Mouse (Mus musculus) midbrain, embryonic 14.5 days (tissue): ENCODE measurements around the gene Gsdme. TPM values are rescaled to one million over a fixed set of nuclear protein-coding genes. Genes with fewer than 3 reads are reported as not detected.
A peak's percentile ranks its signal among the peaks of the same experiment; 100 is the strongest.

ENCODE experiments used
- ATAC-seq: fragments of 200-750 bp; cut with Nextera tagmentation; 2 replicates; pipeline ENCODE4 v1.8.0; 2017; ENCODE audit warnings: moderate number of reproducible peaks, moderate library complexity; ENCODE audit not compliant: low FRiP score, low TSS enrichment
- DNase-seq: peaks from one replicate; pipeline ENCODE4 v3.0.0-alpha.2; 2015
- H3K27ac ChIP-seq: fragments of 300-500 bp; sonication (generic); replicated peaks from 2 replicates; pipeline ENCODE4 v1.5.1; 2014; ENCODE audit warnings: mild to moderate bottlenecking, low read depth, low read length, moderate library complexity
- H3K27me3 ChIP-seq: fragments of 300-500 bp; sonication (generic); 2 replicates; pipeline ENCODE4 v1.6.1; 2014; ENCODE audit warnings: low read length, control low read depth, mixed read lengths; ENCODE audit not compliant: control insufficient read depth, insufficient read depth
- H3K36me3 ChIP-seq: fragments of 300-500 bp; sonication (generic); 2 replicates; pipeline ENCODE4 v1.6.1; 2014; ENCODE audit warnings: low read length, control low read depth; ENCODE audit not compliant: control insufficient read depth, insufficient read depth
- H3K4me1 ChIP-seq: fragments of 300-500 bp; sonication (generic); 2 replicates; pipeline ENCODE4 v1.6.1; 2014; ENCODE audit warnings: mild to moderate bottlenecking, antibody characterized with exemption, low read length, control low read depth; ENCODE audit not compliant: control insufficient read depth, insufficient read depth
- H3K4me2 ChIP-seq: fragments of 300-500 bp; sonication (generic); 2 replicates; pipeline ENCODE4 v1.6.1; 2014; ENCODE audit warnings: mild to moderate bottlenecking, low read length, moderate library complexity
- H3K4me3 ChIP-seq: fragments of 300-500 bp; sonication (generic); replicated peaks from 2 replicates; pipeline ENCODE4 v1.5.1; 2014; ENCODE audit warnings: low read depth, low read length
- H3K9ac ChIP-seq: fragments of 300-500 bp; sonication (generic); replicated peaks from 2 replicates; pipeline ENCODE4 v1.6.1; 2014; ENCODE audit warnings: mild to moderate bottlenecking, low read length, moderate library complexity
- H3K9me3 ChIP-seq: fragments of 300-500 bp; sonication (generic); 2 replicates; pipeline ENCODE4 v1.6.1; 2016; ENCODE audit warnings: low read length, control low read depth, mixed read lengths; ENCODE audit not compliant: control insufficient read depth
- WGBS: fragments of 180-500 bp; shearing (Covaris S2); extraction: QIAGEN DNeasy Blood & Tissue Kit; methylation state at CpG from one replicate; pipeline ENCODE4 v1.1.7; 2014; 5-methylcytosine and 5-hydroxymethylcytosine counted together
- polyA plus RNA-seq: library from polyadenylated mRNA; unstranded; fragments of >200 nt; fragmentation: Nextera tagmentation; extraction: Ambion mirVana; gene quantifications from 2 replicates; pipeline ENCODE4 v1.2.1, GENCODE M21; 2014

The Gsdme gene
- polyA plus RNA-seq = 75.0 and 83.1 TPM in 2 replicates

DNA sequence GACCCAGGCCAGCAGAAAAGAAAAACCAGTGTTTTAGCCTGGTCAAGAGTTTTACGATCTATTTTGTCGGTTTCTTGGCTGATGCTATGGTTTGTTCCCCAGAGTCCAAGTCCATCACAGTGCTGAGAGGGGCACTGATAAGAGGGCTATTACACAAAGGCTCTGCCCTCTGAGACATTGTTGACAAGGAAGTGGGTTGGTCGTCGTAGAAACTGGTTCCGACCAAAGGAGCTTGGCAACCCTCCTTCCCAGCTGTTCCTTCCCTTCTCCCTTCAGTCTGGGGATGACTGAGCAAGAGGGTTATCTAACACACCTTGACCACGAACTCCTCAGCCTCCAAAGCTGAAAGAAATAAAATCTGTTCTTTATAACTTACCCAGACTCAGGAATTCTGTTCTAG lies at the start of gene Gsdme:
Gsdme (minus strand) TSS at position 193 of the 400 bp plus-strand sequence.
- H3K9ac ChIP-seq = no peak within 1 kb of the TSS
- no peak within 1 kb of the TSS for H3K4me3 ChIP-seq
- 87% methylated on average over 6 of the region's 6 CpGs for WGBS
- no peak within 1 kb of the TSS for H3K4me2 ChIP-seq
- no peak within 1 kb of the TSS for H3K27ac ChIP-seq
- DNase-seq (no peak), ATAC-seq (no peak)
- no peaks in the 10 kb centered on the region for H3K27me3 ChIP-seq
- H3K36me3 ChIP-seq = no peaks in the 10 kb centered on the region
- H3K4me1 ChIP-seq = peaks cover 20% of the 10 kb centered on the region
- H3K9me3 ChIP-seq = no peaks in the 10 kb centered on the region

DNA sequence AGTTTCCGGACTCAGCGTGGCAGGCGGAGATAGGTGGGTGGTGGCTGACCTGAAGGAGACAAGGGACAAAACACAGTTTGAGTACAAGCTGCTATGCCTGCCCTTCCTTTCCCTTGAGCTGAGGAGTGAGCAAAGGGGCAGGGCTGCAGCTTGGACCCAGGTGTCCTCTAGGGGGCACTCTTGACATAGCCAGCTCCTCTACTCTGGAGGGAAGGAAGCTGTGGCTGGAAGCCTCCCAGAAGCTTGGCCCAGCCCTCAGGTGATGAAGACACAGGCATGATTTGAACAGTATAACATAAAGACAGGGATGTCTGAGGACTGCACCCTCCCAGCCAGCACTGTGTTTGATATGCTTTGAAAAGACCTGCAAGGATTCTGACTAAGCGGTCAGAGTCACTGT lies 49.0 kb upstream of the Gsdme start:
- H3K9me3 ChIP-seq = no peaks in the 10 kb centered on the region
- H3K36me3 ChIP-seq = no peaks in the 10 kb centered on the region
- peak; percentile 88 for DNase-seq
- ATAC-seq = peak; percentile 70; the same call in 1 of the 2 replicates
- H3K4me2 ChIP-seq = no peak overlapping the region
- H3K27ac ChIP-seq = no peak overlapping the region
- H3K27me3 ChIP-seq = no peaks in the 10 kb centered on the region
- H3K4me3 ChIP-seq = no peak overlapping the region
- no peak overlapping the region for H3K9ac ChIP-seq
- H3K4me1 ChIP-seq = 0 out of 2 replicates have a peak, but pooled peaks cover 2% of the 10 kb centered on the region
- 49% methylated on average over 4 of the region's 4 CpGs for WGBS

DNA sequence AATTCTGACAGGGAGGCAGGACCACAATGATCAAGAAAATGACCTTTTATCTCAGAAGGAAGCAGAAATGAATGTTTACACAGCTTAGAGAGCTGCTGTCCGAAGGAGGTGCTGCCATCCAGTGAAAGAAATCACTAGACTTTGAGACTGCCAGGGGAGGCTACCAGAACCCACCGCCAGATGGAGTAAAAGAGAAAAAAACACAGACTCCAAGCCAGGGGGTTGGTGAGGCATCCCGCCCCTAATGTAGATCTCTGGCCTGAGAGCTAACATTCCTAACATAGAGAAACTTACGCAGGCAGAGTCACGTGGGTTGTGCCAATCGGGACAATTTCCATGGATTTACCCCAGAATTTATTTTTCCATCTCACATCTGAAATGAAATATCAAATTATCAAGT lies 45.4 kb upstream of the Gsdme start:
- H3K4me3 ChIP-seq = no peak overlapping the region
- ATAC-seq = no peak
- WGBS = 48% methylated on average over 6 of the region's 6 CpGs
- no peak overlapping the region for H3K4me2 ChIP-seq
- no peaks in the 10 kb centered on the region for H3K36me3 ChIP-seq
- H3K9ac ChIP-seq = no peak overlapping the region
- no peaks in the 10 kb centered on the region for H3K4me1 ChIP-seq
- peak; percentile 81 for DNase-seq
- no peaks in the 10 kb centered on the region for H3K9me3 ChIP-seq
- H3K27ac ChIP-seq = no peak overlapping the region
- no peaks in the 10 kb centered on the region for H3K27me3 ChIP-seq

DNA sequence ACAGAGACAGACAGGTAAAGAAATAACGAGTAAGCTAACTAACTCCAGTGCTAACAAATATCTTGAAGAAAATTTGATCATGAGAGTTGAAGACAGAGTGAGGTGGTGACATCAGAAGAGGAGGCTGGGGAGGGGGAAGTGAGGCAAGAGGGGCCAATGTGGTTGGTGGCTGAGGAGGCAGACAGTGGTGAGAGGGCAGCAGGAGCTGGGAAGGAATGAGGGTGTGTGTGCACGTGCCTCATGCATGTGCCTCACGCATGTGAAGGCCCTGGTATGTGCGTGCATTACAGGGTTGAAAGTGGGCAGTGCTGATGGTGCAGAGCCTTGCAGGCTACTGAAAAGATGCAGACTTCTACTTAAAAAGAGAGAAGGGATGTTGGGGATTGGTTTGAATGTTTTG lies 43.0 kb upstream of the Gsdme start:
- WGBS = 86% methylated on average over 4 of the region's 4 CpGs
- Histone ChIP-seq H3K9me3 (no peaks in the 10 kb centered on the region), H3K27me3 (no peaks in the 10 kb centered on the region), H3K4me1 (no peaks in the 10 kb centered on the region), H3K36me3 (no peaks in the 10 kb centered on the region), H3K4me3 (no peak overlapping the region), H3K4me2 (no peak overlapping the region), H3K27ac (no peak overlapping the region), H3K9ac (no peak overlapping the region)
- no peak for ATAC-seq
- DNase-seq = no peak

DNA sequence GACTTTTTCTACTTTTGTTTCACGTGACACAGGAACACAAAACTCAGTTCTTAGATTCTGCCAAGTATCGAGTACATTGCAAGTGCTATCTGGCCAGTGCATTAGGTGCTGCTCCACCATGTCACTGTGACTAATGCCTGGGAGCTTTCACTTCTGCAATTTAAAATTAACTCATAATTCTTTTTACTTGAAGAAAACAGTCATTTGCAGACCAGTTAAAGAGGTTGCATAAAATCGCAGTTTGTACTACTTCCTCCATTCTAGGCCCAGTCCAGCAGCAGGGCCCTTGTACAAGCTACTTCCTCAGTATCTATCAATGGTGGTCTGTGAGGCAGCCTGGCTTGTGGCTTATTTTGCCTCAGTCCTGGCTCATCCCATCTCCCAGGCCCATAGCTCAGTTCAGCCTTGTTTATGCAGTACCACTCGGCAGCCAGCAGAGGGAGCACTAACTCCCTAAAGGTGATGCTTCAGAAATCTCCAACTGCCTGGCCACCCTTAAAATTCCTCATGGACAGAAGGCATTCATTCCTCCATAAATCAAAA lies 41.4 kb upstream of the Gsdme start:
- Histone ChIP-seq H3K4me2 (no peak overlapping the region), H3K27ac (no peak overlapping the region), H3K9me3 (no peaks in the 10 kb centered on the region), H3K4me3 (no peak overlapping the region), H3K9ac (no peak overlapping the region), H3K4me1 (peaks cover 9% of the 10 kb centered on the region; the same call in 1 of the 2 replicates), H3K36me3 (no peaks in the 10 kb centered on the region), H3K27me3 (no peaks in the 10 kb centered on the region)
- DNase-seq (peak; percentile 89), ATAC-seq (no peak)
- WGBS = 64% methylated on average over 4 of the region's 4 CpGs

DNA sequence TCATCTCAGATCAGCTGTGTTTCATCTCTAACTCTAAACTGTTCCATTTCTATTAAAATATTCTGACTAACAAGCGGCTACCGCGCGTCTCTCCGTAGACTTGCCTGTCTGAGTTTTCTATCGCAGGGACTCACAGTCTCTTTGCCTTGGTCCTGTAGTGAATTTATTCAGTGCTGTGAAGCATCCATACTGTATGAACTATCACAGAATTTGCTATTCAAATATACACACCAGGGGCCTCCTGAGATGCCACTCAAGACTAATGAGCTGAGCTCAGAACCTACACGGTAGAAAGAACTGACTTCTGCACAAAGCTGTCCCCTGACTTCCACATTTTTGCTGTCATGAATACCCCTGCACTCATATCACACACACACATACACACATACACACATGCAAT lies 37.5 kb upstream of the Gsdme start:
- peak overlapping the region; percentile 26 for H3K4me2 ChIP-seq
- DNase-seq (peak; percentile 64), ATAC-seq (peak; percentile 24; the same call in 1 of the 2 replicates)
- no peaks in the 10 kb centered on the region for H3K9me3 ChIP-seq
- H3K9ac ChIP-seq = no peak overlapping the region
- peak overlapping the region; percentile 14 for H3K27ac ChIP-seq
- no peak overlapping the region for H3K4me3 ChIP-seq
- peaks cover 9% of the 10 kb centered on the region; the same call in 1 of the 2 replicates for H3K4me1 ChIP-seq
- H3K36me3 ChIP-seq = no peaks in the 10 kb centered on the region
- no peaks in the 10 kb centered on the region for H3K27me3 ChIP-seq
- 36% methylated on average over 7 of the region's 7 CpGs for WGBS

DNA sequence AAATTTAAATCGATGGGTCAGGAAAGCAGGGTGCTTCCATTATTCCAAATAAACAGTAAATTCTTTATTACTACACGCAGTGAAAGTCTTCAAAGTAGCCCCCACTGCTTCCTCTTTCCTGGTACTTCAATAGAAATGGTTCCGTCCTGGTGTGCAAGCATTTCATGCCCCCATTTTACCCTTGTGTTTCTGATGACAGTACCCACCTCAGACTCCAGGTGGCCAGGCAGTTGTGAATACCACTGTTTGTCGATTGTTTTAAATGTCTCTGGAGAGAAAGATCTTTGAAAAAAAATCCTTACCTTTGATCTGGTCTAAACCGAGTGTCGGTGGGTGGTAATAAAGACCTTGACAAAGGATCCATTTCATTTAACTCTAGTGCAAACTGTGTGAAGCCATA lies 37.0 kb upstream of the Gsdme start:
- DNase-seq (peak; percentile 56), ATAC-seq (no peak)
- Histone ChIP-seq H3K4me3 (no peak overlapping the region), H3K27me3 (no peaks in the 10 kb centered on the region), H3K9me3 (no peaks in the 10 kb centered on the region), H3K9ac (no peak overlapping the region), H3K4me2 (peak overlapping the region; percentile 26), H3K36me3 (no peaks in the 10 kb centered on the region), H3K27ac (peak overlapping the region; percentile 14; the same call in 1 of the 2 replicates), H3K4me1 (peaks cover 9% of the 10 kb centered on the region; the same call in 1 of the 2 replicates)
- WGBS = 38% methylated on average over 6 of the region's 6 CpGs

DNA sequence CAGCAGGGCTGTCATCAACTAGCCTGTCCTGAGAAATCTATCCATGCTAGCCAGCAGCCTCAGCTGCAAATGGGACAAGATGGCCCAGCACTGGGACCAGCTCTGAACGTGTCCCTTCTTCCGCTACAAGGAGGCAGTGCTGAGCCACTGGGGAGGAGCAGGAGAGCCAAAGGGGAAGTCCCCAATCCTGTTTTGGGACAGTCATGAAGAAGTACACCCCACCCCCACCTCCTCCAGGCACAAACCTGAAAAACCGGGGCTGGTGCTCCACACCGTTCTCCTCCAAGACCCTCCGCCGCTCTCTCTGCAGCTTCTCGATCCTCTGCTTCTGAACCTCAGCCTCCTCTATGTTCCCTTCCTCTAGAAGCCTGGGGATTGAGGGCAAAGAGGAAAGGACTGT lies 35.4 kb upstream of the Gsdme start:
- no peaks in the 10 kb centered on the region for H3K9me3 ChIP-seq
- 85% methylated on average over 7 of the region's 7 CpGs for WGBS

DNA sequence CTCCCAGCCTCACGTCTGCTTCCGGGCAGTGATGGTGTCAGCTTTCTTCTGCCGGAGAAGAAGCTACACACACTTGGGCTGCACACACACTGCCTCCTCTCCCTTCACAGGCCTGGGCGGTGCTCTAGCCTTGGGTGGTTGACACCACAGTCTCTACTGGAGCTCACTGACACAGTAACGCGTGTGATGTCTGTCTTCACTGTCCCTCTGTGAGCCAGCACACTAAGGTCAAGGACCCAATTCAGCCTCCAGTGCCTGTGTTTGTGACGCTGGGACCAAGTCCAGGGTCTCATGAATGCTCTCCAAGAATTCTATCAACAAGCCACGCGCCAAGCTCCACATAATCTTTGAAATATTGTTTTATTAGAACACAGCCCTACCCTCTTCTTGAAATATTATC lies 34.0 kb upstream of the Gsdme start:
- Histone ChIP-seq H3K9ac (no peak overlapping the region), H3K27me3 (no peaks in the 10 kb centered on the region), H3K4me2 (no peak overlapping the region), H3K9me3 (no peaks in the 10 kb centered on the region), H3K27ac (no peak overlapping the region), H3K4me1 (peaks cover 9% of the 10 kb centered on the region; the same call in 1 of the 2 replicates), H3K36me3 (no peaks in the 10 kb centered on the region), H3K4me3 (no peak overlapping the region)
- DNase-seq = no peak
- WGBS = 90% methylated on average over 9 of the region's 9 CpGs
- no peak for ATAC-seq

More for the DNA sequence above, 35.4 kb upstream of the Gsdme start:
- Histone ChIP-seq H3K27me3 (no peaks in the 10 kb centered on the region), H3K4me2 (no peak overlapping the region), H3K4me3 (no peak overlapping the region), H3K4me1 (peaks cover 9% of the 10 kb centered on the region; the same call in 1 of the 2 replicates), H3K27ac (no peak overlapping the region), H3K9ac (no peak overlapping the region), H3K36me3 (no peaks in the 10 kb centered on the region)
- no peak for ATAC-seq
- DNase-seq = no peak
